Mouse (Mus musculus): Measurements from ENCODE around the gene Defb11.
"Not testable (repeated sequence)": the region's sequence is repeated elsewhere in the genome, so short reads cannot be mapped to it uniquely, and the experiment has no call there.

Gene Defb11

DNA sequence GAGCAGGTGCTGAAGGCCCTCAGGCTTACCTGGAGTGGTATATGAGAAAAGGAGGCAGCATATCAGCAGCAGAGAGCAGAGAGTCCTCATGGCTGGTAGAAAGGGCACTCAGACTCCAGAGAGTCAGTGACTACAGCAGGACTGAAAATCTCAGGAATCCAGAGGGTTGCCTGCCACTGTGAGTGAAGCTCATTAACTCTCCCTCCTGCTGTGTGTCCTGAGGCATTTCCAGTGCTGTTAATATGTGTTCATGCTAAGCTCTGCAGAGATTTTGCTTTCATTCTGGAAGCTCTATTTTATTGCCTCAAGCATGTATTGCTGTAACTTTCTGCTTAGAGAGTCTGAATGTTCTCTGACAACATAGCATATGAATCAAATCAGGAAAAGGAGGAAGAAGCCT is at the start of gene Defb11:
Defb11 (minus strand) TSS at position 123 of the 400 bp plus-strand sequence.
- not testable (repeated sequence) for DNase-seq (ENCODE audit: low spot score)

DNA sequence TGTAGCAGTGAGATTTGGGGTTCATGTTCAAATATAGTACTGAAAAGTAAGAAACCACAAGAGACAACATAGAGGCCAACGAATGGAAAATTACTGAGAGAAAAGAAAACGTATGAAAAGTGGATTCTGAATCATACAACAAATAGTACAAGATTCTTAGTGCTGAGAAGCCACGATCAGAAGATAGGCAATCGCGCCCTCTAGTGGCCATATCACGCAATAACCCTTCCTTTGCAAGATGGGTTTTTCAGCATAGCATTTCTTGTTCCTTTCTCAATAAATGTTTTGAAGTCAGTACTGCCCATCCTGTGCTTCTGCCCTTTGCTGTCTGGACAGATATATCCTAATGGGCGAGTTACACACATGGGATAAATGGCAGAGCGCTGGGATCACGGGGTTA is 49.1 kb upstream of the Defb11 start:
- DNase-seq (ENCODE audit: low spot score), result peak; percentile 15

DNA sequence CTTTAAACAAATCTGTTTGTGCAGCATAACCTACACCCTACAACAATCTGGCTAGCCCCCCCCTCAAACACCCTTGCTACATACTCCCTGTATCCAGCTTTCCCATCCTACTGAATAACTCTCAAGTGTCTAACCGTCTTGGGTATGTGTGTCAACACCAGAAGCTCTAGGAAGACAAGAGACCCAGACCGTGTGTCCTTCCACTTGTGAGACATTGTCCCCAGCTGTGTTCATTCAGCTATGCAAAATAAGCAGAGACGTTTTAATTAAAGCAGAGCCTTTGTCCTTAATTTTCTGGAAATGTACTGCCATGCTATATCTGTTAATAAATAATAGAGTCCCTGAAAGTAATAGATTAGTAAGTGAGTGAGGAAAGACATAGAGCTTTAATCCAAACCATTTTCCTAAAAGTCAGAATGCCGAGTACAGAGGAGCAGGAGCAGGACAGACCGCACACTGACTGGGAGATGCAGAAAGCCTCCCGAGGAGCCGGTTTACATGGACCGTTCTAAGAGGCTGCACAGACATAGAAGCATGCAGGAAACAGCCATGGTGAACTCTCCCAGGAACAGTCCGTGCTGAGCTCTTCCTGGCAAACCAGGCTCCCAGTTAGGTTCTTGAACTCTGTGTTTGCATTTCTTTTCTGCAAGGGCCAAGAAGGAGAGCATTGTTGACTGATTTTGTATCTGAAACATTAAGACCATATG is 41.3 kb upstream of the Defb11 start:
- no peak for DNase-seq (ENCODE audit: low spot score)

- DNase-seq (ENCODE audit: low spot score), result no peak
Measured at GRCm38 (mm10) chr8:21946462-21946861, 40.2 kb upstream of the Defb11 start, which contains the start of gene Defb13. TSS of gene Defb13 (plus strand) at chr8:21946762.

DNA sequence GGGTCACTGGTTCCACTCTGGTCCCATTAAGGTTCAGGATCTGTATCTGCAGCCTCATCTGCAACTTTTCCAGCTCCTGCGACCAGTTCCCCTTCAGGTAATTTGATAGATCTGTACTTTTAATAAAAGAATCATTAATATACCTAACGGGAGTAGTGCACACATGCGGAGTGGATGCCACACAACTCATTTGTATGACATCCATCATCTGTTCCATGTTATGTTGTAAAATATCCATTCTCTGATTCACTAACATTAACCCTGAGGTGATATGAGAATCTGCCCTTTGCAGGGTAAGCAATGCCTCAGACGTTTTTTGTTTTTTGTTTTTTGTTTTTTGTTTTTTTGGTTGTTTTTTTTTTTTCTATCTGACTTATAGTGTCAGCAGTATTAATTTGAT is 31.8 kb upstream of the Defb11 start, which contains the start of gene Defb35:
Defb35 (plus strand) TSS at position 301 of the 400 bp plus-strand sequence.
- DNase-seq (ENCODE audit: low spot score), result not testable (repeated sequence)

GRCm38 (mm10) chr8:21932610-21933009 is 26.4 kb upstream of the Defb11 start, which contains the start of gene Defb15:
TSS of gene Defb15 (minus strand) at chr8:21932710.
- no peak for DNase-seq (ENCODE audit: low spot score)

GRCm38 (mm10) chr8:21930754-21931153 is 24.5 kb upstream of the Defb11 start:
- DNase-seq (ENCODE audit: low spot score), result not testable (repeated sequence)

- no peak for DNase-seq (ENCODE audit: low spot score)
Measured at GRCm38 (mm10) chr8:21915625-21916024, 9.4 kb upstream of the Defb11 start.

DNA sequence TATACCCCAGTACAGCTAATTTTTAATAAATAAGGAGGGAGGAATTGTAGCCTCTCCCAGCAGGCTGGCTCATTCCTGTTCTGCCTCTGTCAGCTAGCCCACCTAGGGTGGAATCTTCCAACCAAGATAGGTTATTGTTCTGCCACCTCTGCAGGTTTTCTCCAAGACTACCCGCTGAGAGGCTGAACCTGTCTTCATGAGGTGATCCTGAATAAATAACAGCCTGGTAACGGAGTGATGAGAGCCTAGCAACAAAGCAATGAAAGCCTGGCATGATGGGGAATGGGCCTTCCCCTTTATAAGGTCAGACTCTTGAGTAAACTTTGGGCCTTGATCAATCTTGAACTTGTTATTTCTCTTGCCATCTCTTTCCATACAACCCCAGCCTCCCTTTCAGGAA is 6.3 kb upstream of the Defb11 start:
- DNase-seq (ENCODE audit: low spot score), result no peak

- no peak for DNase-seq (ENCODE audit: low spot score)
Measured at GRCm38 (mm10) chr8:21911931-21912330, 5.7 kb upstream of the Defb11 start.

GRCm38 (mm10) chr8:21885321-21885720 is 20.9 kb downstream of the Defb11 start, which contains the start of gene Defb9:
TSS of gene Defb9 (minus strand) at chr8:21885421.
- not testable (repeated sequence) for DNase-seq (ENCODE audit: low spot score)

DNA sequence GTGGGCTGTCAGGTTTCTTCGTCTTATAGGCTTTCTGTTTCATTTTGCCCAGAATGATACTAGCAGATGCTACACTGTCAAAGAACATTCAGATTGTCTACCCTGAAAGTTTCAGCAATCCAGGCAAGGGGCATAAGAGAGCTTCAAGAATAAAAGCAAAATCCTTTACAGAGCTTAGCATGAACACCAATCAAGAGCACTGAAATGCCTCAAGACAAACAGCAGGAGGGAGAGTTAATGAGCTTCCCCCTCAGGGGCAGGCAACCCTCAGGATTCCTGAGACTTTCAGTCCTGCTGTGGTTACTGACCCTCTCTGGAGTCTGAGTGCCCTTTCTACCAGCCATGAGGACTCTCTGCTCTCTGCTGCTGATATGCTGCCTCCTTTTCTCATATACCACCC is 47.6 kb downstream of the Defb11 start, which contains the start of gene Defb10:
Defb10 (plus strand) TSS at position 316 of the 400 bp plus-strand sequence.
- DNase-seq (ENCODE audit: low spot score), result not testable (repeated sequence)

Data from layer of hippocampus, adult 9-10 months (tissue).